Mouse (Mus musculus) CH12.LX (cell line): Measurements from ENCODE around the gene Exosc8. TPM values are rescaled to one million over a fixed set of nuclear protein-coding genes. Genes with fewer than 3 reads are reported as not detected.

ENCODE experiments used
- DNase-seq: peaks from one replicate; pipeline ENCODE4 v3.0.0-alpha.2; 2013; ENCODE audit errors: extremely low read depth
- H3K27ac ChIP-seq: 2 replicates; pipeline ENCODE4 v1.5.1; 2012; ENCODE audit warnings: low read depth, mild to moderate bottlenecking, control low read depth, moderate library complexity; ENCODE audit not compliant: insufficient read depth
- H3K27me3 ChIP-seq: replicated peaks from 2 replicates; pipeline ENCODE3; 2012; ENCODE audit warnings: inconsistent platforms
- H3K36me3 ChIP-seq, 2 experiments: replicated peaks in 1 of 2; 2 replicates each; pipeline versions ENCODE3 to v1.6.1; 2012; ENCODE audit warnings: inconsistent platforms in 1 of 2, low read length in 1 of 2, mild to moderate bottlenecking in 1 of 2, mixed read lengths in 1 of 2, moderate library complexity in 1 of 2; ENCODE audit not compliant: control insufficient read depth in 1 of 2, insufficient read depth in 1 of 2
- H3K4me1 ChIP-seq, 2 experiments: 2 replicates each; pipeline ENCODE4 v1.6.1; 2012; ENCODE audit warnings: inconsistent platforms in 1 of 2, moderate library complexity in 1 of 2; ENCODE audit not compliant: insufficient read depth in 2 of 2, control insufficient read depth in 1 of 2
- H3K4me2 ChIP-seq: 2 replicates; pipeline ENCODE4 v1.6.1; 2012; ENCODE audit warnings: low read depth, mild to moderate bottlenecking, control low read depth; ENCODE audit not compliant: poor library complexity, insufficient read depth, severe bottlenecking
- H3K4me3 ChIP-seq, 3 experiments: fragments of 150-350 bp in 1 of 3; sonication (generic) in 1 of 3; replicated peaks in 1 of 3; 2 replicates each; pipeline versions ENCODE3 to v1.5.1; 2011 to 2012; ENCODE audit warnings: low read depth in 2 of 3, low read length in 2 of 3, mild to moderate bottlenecking in 2 of 3, moderate library complexity in 2 of 3, control low read depth in 1 of 3, improper control_type of control experiment in 1 of 3, inconsistent platforms in 1 of 3, mixed read lengths in 1 of 3; ENCODE audit not compliant: poor library complexity in 1 of 3
- H3K79me2 ChIP-seq: replicated peaks from 2 replicates; pipeline ENCODE4 v1.6.1; 2012; ENCODE audit warnings: mild to moderate bottlenecking, moderate library complexity; ENCODE audit not compliant: control insufficient read depth, poor library complexity, insufficient read depth, severe bottlenecking; ENCODE audit errors: extremely low read depth
- H3K9ac ChIP-seq: 2 replicates; pipeline ENCODE4 v1.6.1; 2012; ENCODE audit warnings: low read depth, mild to moderate bottlenecking, control low read depth, moderate library complexity; ENCODE audit not compliant: insufficient read depth
- H3K9me3 ChIP-seq: replicated peaks from 2 replicates; pipeline ENCODE3; 2012; ENCODE audit warnings: low read length, inconsistent platforms, mixed read lengths
- BHLHE40 ChIP-seq: IDR thresholded peaks from 2 replicates; pipeline ENCODE4 v1.6.1; 2011; ENCODE audit warnings: mild to moderate bottlenecking, low read depth, low read length, improper control_type of control experiment
- CHD1 ChIP-seq: IDR thresholded peaks from 2 replicates; pipeline ENCODE4 v1.6.1; 2012; ENCODE audit warnings: low read depth, low read length, improper control_type of control experiment, inconsistent platforms
- CHD2 ChIP-seq: IDR thresholded peaks from 2 replicates; pipeline ENCODE4 v1.6.1; 2011; ENCODE audit warnings: low read length, improper control_type of control experiment
- CTCF ChIP-seq, 2 experiments: IDR thresholded peaks in 1 of 2; conservative IDR thresholded peaks in 1 of 2; 2 replicates each; pipeline ENCODE4 v1.5.1; 2011 to 2012; ENCODE audit warnings: low read depth in 2 of 2, low read length in 2 of 2, improper control_type of control experiment in 1 of 2, inconsistent platforms in 1 of 2, mild to moderate bottlenecking in 1 of 2, moderate library complexity in 1 of 2
- E2F4 ChIP-seq: IDR thresholded peaks from 2 replicates; pipeline ENCODE4 v1.6.1; 2011; ENCODE audit warnings: low read depth, low read length, improper control_type of control experiment; ENCODE audit not compliant: insufficient replicate concordance
- ELF1 ChIP-seq: IDR thresholded peaks from 2 replicates; pipeline ENCODE4 v1.6.1; 2014; ENCODE audit warnings: low read depth, mild to moderate bottlenecking, inconsistent platforms, low read length, improper control_type of control experiment
- EP300 ChIP-seq: IDR thresholded peaks from 2 replicates; pipeline ENCODE4 v1.6.1; 2011; ENCODE audit warnings: low read length, improper control_type of control experiment
- ETS1 ChIP-seq: conservative IDR thresholded peaks from 2 replicates; pipeline ENCODE4 v1.6.1; 2012; ENCODE audit warnings: low read depth, mild to moderate bottlenecking, inconsistent platforms, low read length, improper control_type of control experiment, moderate library complexity
- GABPA ChIP-seq: IDR thresholded peaks from 2 replicates; pipeline ENCODE4 v1.6.1; 2012; ENCODE audit warnings: low read depth, low read length, improper control_type of control experiment, inconsistent platforms; ENCODE audit not compliant: insufficient replicate concordance
- HCFC1 ChIP-seq: IDR thresholded peaks from 2 replicates; pipeline ENCODE4 v1.6.1; 2012; ENCODE audit warnings: low read depth, mild to moderate bottlenecking, inconsistent platforms, low read length, improper control_type of control experiment
- IRF4 ChIP-seq: IDR thresholded peaks from 2 replicates; pipeline ENCODE4 v1.6.1; 2014; ENCODE audit warnings: low read depth, mild to moderate bottlenecking, inconsistent platforms, low read length, improper control_type of control experiment
- JUN ChIP-seq: IDR thresholded peaks from 2 replicates; pipeline ENCODE4 v1.6.1; 2011; ENCODE audit warnings: low read depth, mild to moderate bottlenecking, low read length, improper control_type of control experiment, moderate library complexity; ENCODE audit not compliant: insufficient read depth
- JUND ChIP-seq: conservative IDR thresholded peaks from 2 replicates; pipeline ENCODE4 v1.6.1; 2011; ENCODE audit warnings: low read depth, low read length, improper control_type of control experiment
- KAT2A ChIP-seq: IDR thresholded peaks from 2 replicates; pipeline ENCODE4 v1.6.1; 2012; ENCODE audit warnings: low read length, improper control_type of control experiment, inconsistent platforms; ENCODE audit not compliant: insufficient replicate concordance
- MAFK ChIP-seq: IDR thresholded peaks from 2 replicates; pipeline ENCODE4 v1.6.1; 2011; ENCODE audit warnings: low read length, improper control_type of control experiment; ENCODE audit not compliant: insufficient replicate concordance
- MAX ChIP-seq: IDR thresholded peaks from 2 replicates; pipeline ENCODE4 v1.6.1; 2011; ENCODE audit warnings: low read length, improper control_type of control experiment
- MAZ ChIP-seq: IDR thresholded peaks from 2 replicates; pipeline ENCODE4 v1.6.1; 2012; ENCODE audit warnings: low read depth, mild to moderate bottlenecking, inconsistent platforms, low read length, improper control_type of control experiment, moderate library complexity
- MEF2A ChIP-seq: IDR thresholded peaks from 2 replicates; pipeline ENCODE4 v1.6.1; 2014; ENCODE audit warnings: low read depth, mild to moderate bottlenecking, inconsistent platforms, low read length, improper control_type of control experiment, borderline replicate concordance
- MXI1 ChIP-seq: IDR thresholded peaks from 2 replicates; pipeline ENCODE4 v1.6.1; 2011; ENCODE audit warnings: mild to moderate bottlenecking, low read depth, low read length, improper control_type of control experiment
- MYC ChIP-seq: IDR thresholded peaks from 2 replicates; pipeline ENCODE4 v1.6.1; 2011; ENCODE audit warnings: low read depth, mild to moderate bottlenecking, improper control_type of control experiment, low read length
- NELFE ChIP-seq: IDR thresholded peaks from 2 replicates; pipeline ENCODE4 v1.6.1; 2011; ENCODE audit warnings: low read depth, low read length, improper control_type of control experiment
- NRF1 ChIP-seq: IDR thresholded peaks from 2 replicates; pipeline ENCODE4 v1.6.1; 2014; ENCODE audit warnings: low read depth, mild to moderate bottlenecking, inconsistent platforms, low read length, improper control_type of control experiment, moderate library complexity
- PAX5 ChIP-seq: IDR thresholded peaks from 2 replicates; pipeline ENCODE4 v1.6.1; 2012; ENCODE audit warnings: low read length, inconsistent platforms, mixed read lengths
- POLR2A ChIP-seq: IDR thresholded peaks from 2 replicates; pipeline ENCODE4 v1.6.1; 2011; ENCODE audit warnings: low read depth, mild to moderate bottlenecking, improper control_type of control experiment, low read length
- POLR2AphosphoS2 ChIP-seq: IDR thresholded peaks from 2 replicates; pipeline ENCODE4 v1.6.1; 2011; ENCODE audit warnings: low read depth, low read length, improper control_type of control experiment
- RAD21 ChIP-seq: IDR thresholded peaks from 2 replicates; pipeline ENCODE4 v1.6.1; 2011; ENCODE audit warnings: low read depth, mild to moderate bottlenecking, low read length, improper control_type of control experiment, moderate library complexity
- RCOR1 ChIP-seq: conservative IDR thresholded peaks from 2 replicates; pipeline ENCODE4 v1.6.1; 2012; ENCODE audit warnings: low read depth, mild to moderate bottlenecking, inconsistent platforms, low read length, improper control_type of control experiment
- SIN3A ChIP-seq: IDR thresholded peaks from 2 replicates; pipeline ENCODE4 v1.6.1; 2012; ENCODE audit warnings: low read length, improper control_type of control experiment, inconsistent platforms
- SMC3 ChIP-seq: IDR thresholded peaks from 2 replicates; pipeline ENCODE4 v1.6.1; 2011; ENCODE audit warnings: low read depth, low read length, improper control_type of control experiment
- TBP ChIP-seq: conservative IDR thresholded peaks from 2 replicates; pipeline ENCODE4 v1.6.1; 2011; ENCODE audit warnings: low read depth, low read length, improper control_type of control experiment
- TCF12 ChIP-seq: IDR thresholded peaks from 2 replicates; pipeline ENCODE4 v1.6.1; 2014; ENCODE audit warnings: low read depth, mild to moderate bottlenecking, inconsistent platforms, low read length, improper control_type of control experiment
- UBTF ChIP-seq: IDR thresholded peaks from 2 replicates; pipeline ENCODE4 v1.6.1; 2012; ENCODE audit warnings: low read depth, mild to moderate bottlenecking, inconsistent platforms, low read length, improper control_type of control experiment, moderate library complexity
- USF1 ChIP-seq: IDR thresholded peaks from 2 replicates; pipeline ENCODE4 v1.6.1; 2014; ENCODE audit warnings: low read depth, mild to moderate bottlenecking, inconsistent platforms, low read length, improper control_type of control experiment
- USF2 ChIP-seq: conservative IDR thresholded peaks from 2 replicates; pipeline ENCODE4 v1.6.1; 2011; ENCODE audit warnings: low read depth, low read length, improper control_type of control experiment
- ZC3H11A ChIP-seq: IDR thresholded peaks from 2 replicates; pipeline ENCODE4 v1.6.1; 2012; ENCODE audit warnings: low read depth, mild to moderate bottlenecking, inconsistent platforms, low read length, improper control_type of control experiment
- ZKSCAN1 ChIP-seq: IDR thresholded peaks from 2 replicates; pipeline ENCODE4 v1.6.1; 2012; ENCODE audit warnings: low read depth, inconsistent platforms, low read length, improper control_type of control experiment, borderline replicate concordance
- ZMIZ1 ChIP-seq: IDR thresholded peaks from 2 replicates; pipeline ENCODE4 v1.6.1; 2012; ENCODE audit warnings: low read depth, mild to moderate bottlenecking, inconsistent platforms, low read length, improper control_type of control experiment
- ZNF384 ChIP-seq: IDR thresholded peaks from 2 replicates; pipeline ENCODE4 v1.6.1; 2012; ENCODE audit warnings: low read depth, low read length, improper control_type of control experiment, inconsistent platforms
- dilution Hi-C: fragments of 300-500 bp; cut with MboI; formaldehyde crosslinking; loops from 2 replicates; pipeline ENCODE4 v1.14.3; 2020; ENCODE audit warnings: low sequenced_read_pairs; ENCODE audit not compliant: extremely low pct_unique_long_range_greater_than_20kb, extremely low pct_ligation_motif_present
- in situ Hi-C: fragments of 300-500 bp; cut with MboI; formaldehyde crosslinking; loops from 3 replicates; pipeline ENCODE4 v1.14.3; 2019; ENCODE audit warnings: low sequenced_read_pairs, low pct_ligation_motif_present, low pct_unique_long_range_greater_than_20kb, mixed read lengths
- polyA plus RNA-seq: library from polyadenylated mRNA; unstranded; fragments of >175 nt; gene quantifications from 2 replicates; pipeline ENCODE4 v1.2.1, GENCODE M21; 2012; ENCODE audit warnings: low read depth; ENCODE audit not compliant: insufficient read length
- total RNA-seq, 2 experiments: library from RNA; depleted of rRNA; stranded (reverse); fragments of 300-350 nt in 1 of 2; fragments of >200 nt in 1 of 2; gene quantifications; 2 replicates each; pipeline ENCODE4 v1.2.3; 2012 to 2014

The Exosc8 gene
- total and polyA plus RNA-seq, 3 experiments, result 102 to 238 (median 124) TPM

GRCm38 (mm10) chr3:54734411-54735246 is 564 bp downstream of the Exosc8 start:
- Histone ChIP-seq H3K4me2 (peak overlapping the region; percentile 58; the same call in 1 of the 2 replicates), H3K4me1 (peaks cover 6 to 57% of the 10 kb centered on the region in 2 experiments), H3K27me3 (no peaks in the 10 kb centered on the region), H3K4me3 (peak overlapping the region; percentile 83 to 99 (median 91)), H3K27ac (peak overlapping the region; percentile 93), H3K9ac (peak overlapping the region; percentile 90), H3K79me2 (peaks cover 32% of the 10 kb centered on the region), H3K9me3 (no peaks in the 10 kb centered on the region), H3K36me3 (peaks cover 23 to 59% of the 10 kb centered on the region in 2 experiments)
- in situ Hi-C loops (no loop called here), dilution Hi-C loops (no loop called here)
- no peak for TF ChIP-seq USF1
- peak; percentile 83 for TF ChIP-seq POLR2A
- TF ChIP-seq ZKSCAN1, result no peak
- TF ChIP-seq MAZ, result no peak
- TF ChIP-seq UBTF, result 0 out of 2 replicates have a peak, but pooled peaks have one; percentile 16
- TF ChIP-seq TCF12, result peak; percentile 89
- TF ChIP-seq JUND, result no peak
- TF ChIP-seq ETS1, result no peak
- TF ChIP-seq MAFK, result no peak
- no peak for TF ChIP-seq CHD1
- 0 out of 2 replicates have a peak, but pooled peaks have one; percentile 38 for TF ChIP-seq E2F4
- TF ChIP-seq HCFC1, result peak; percentile 61; the same call in 1 of the 2 replicates
- peak; percentile 9; the same call in 1 of the 2 replicates for TF ChIP-seq SIN3A
- no peak for TF ChIP-seq MEF2A
- TF ChIP-seq EP300, result no peak
- TF ChIP-seq RAD21, result no peak
- 0 out of 2 replicates have a peak, but pooled peaks have one; percentile 52 for TF ChIP-seq KAT2A
- TF ChIP-seq ZC3H11A, result no peak
- no peak for TF ChIP-seq USF2
- TF ChIP-seq JUN, result no peak
- no peak; the same call in 1 of the 2 replicates for TF ChIP-seq ELF1
- peak; percentile 94 for TF ChIP-seq NRF1
- TF ChIP-seq TBP, result peak; percentile 63; the same call in 1 of the 2 replicates
- TF ChIP-seq ZNF384, result no peak
- no peak for TF ChIP-seq POLR2AphosphoS2
- TF ChIP-seq CTCF (conservative IDR thresholded peaks at IDR 0.05 in 1 of 2, IDR thresholded peaks at IDR 0.05 in 1 of 2; ENCODE audit: low read depth in 2 of 2, low read length in 2 of 2), result no peak
- peak; percentile 24; the same call in 1 of the 2 replicates for TF ChIP-seq MAX
- no peak for TF ChIP-seq IRF4
- TF ChIP-seq CHD2, result no peak; the same call in 1 of the 2 replicates
- no peak for TF ChIP-seq PAX5
- peak; percentile 33; the same call in 1 of the 2 replicates for TF ChIP-seq MYC
- no peak for TF ChIP-seq SMC3
- TF ChIP-seq RCOR1, result no peak
- TF ChIP-seq MXI1, result no peak; the same call in 1 of the 2 replicates
- TF ChIP-seq BHLHE40, result peak; percentile 37; the same call in 1 of the 2 replicates
- TF ChIP-seq ZMIZ1, result peak; percentile 91; the same call in 1 of the 2 replicates
- TF ChIP-seq GABPA, result no peak
- peak; percentile 86 for TF ChIP-seq NELFE
- peak; percentile 80 for DNase-seq
